Mouse (Mus musculus) MEL (cell line): Measurements from ENCODE around the gene Hsp90ab1.

Experiments
- CTCF ChIP-seq, 3 experiments: IDR thresholded peaks in 2 of 3; conservative IDR thresholded peaks in 1 of 3; 2 replicates each; pipeline ENCODE4 v1.5.1; 2011 to 2012; ENCODE audit warnings: low read length in 3 of 3, low read depth in 2 of 3, mild to moderate bottlenecking in 2 of 3, improper control_type of control experiment in 1 of 3, inconsistent platforms in 1 of 3, mixed read lengths in 1 of 3, moderate library complexity in 1 of 3; ENCODE audit not compliant: control insufficient read depth in 1 of 3, insufficient read depth in 1 of 3, poor library complexity in 1 of 3, severe bottlenecking in 1 of 3
- ELF1 ChIP-seq: IDR thresholded peaks from 2 replicates; pipeline ENCODE4 v1.6.1; 2014; ENCODE audit warnings: low read depth, mild to moderate bottlenecking, inconsistent platforms, low read length, improper control_type of control experiment, moderate library complexity
- GATA1 ChIP-seq: IDR thresholded peaks from 2 replicates; pipeline ENCODE4 v1.6.1; 2011; ENCODE audit warnings: low read depth, low read length, improper control_type of control experiment
- KAT2A ChIP-seq: conservative IDR thresholded peaks from 2 replicates; pipeline ENCODE4 v1.6.1; 2012; ENCODE audit warnings: low read depth, low read length, improper control_type of control experiment, inconsistent platforms
- ZC3H11A ChIP-seq: IDR thresholded peaks from 2 replicates; pipeline ENCODE4 v1.6.1; 2012; ENCODE audit warnings: low read depth, mild to moderate bottlenecking, inconsistent platforms, low read length, improper control_type of control experiment

DNA sequence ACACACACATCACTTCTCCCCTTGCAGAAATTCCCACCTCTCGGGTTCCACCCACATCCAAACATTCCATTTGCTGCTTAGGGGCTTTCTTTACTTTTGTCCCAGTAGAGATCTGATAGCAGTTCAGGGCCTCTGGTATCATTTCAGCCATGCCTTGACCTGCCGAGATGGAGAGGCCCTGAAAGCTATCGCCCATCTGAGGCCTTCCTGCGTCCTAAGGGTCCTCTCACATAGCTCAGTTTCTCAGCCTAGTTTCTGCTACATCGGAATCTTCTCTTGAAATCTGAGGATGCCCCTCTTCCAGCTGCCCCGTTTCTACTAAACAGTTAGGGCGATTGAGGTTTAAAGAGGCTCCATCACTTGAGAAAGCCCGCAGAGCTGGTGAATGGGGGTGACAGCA lies 21.1 kb upstream of the Hsp90ab1 start:
- TF ChIP-seq CTCF (IDR thresholded peaks at IDR 0.05 in 2 of 3, conservative IDR thresholded peaks at IDR 0.05 in 1 of 3; ENCODE audit: control insufficient read depth in 1 of 3, insufficient read depth in 1 of 3, low read depth in 2 of 3, low read length in 3 of 3, poor library complexity in 1 of 3, severe bottlenecking in 1 of 3) (no peak), KAT2A (no peak), GATA1 (no peak), ELF1 (no peak), ZC3H11A (no peak)
